Mouse (Mus musculus): ENCODE measurements around the gene Lingo1. TPM values are rescaled to one million over a fixed set of nuclear protein-coding genes. Genes with fewer than 3 reads are reported as not detected.

Lingo1 gene
- polyA plus RNA-seq, 1 experiment from 2014 or later, result 0.29 TPM

DNA sequence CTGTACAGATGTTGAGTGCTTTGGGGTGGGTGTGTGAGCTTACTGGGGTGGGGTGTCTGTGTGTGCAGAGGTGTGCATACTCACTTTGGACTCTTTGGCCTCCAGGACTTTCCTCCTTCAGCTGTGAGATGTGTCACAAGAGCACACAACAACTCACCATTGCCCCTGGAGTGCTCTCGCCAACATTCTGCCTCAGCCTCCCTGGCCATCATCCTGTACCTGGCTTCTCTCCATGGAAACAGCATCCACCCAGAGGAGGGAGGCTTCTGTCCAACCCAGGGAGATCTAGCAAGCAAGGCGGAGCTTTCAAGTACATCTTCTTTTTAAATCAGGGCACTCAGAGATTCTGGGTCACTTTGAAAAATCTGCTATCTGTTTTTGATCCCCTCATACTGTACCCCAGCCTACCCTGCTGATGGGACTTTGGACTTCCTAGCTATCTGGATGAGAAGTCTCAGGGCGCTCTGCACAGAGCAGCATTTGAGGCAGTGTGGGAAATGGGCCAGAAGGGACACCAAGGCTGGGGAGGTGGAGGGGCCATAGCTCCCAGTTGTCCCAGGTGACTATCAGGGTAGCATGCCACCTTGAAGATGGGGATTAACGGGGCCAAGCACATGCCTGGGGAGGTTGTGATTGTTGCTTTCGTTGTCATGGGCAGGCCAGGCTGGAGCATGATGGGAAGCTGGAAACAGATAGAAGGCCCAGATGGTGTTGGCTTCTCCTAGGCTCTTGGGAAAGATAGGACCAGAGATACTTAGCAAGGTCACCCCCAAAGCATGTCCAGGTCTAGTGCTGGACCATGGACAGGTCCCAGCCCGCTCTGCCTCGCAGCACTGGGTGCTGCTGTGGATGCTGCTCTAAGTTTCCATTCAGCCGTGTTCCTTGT, 184.1 kb downstream of the Lingo1 start:
- Histone ChIP-seq H3K4me1 (ENCODE audit: insufficient read depth) (no peaks in the 10 kb centered on the region), H3K27ac (ENCODE audit: low read depth) (no peak overlapping the region), H3K9me3 (ENCODE audit: low read length) (no peaks in the 10 kb centered on the region), H3K4me3 (ENCODE audit: low read depth, low read length) (no peak overlapping the region), H3K27me3 (ENCODE audit: insufficient read depth, low read length) (no peaks in the 10 kb centered on the region), H3K9ac (replicated peaks) (no peak overlapping the region), H3K4me2 (ENCODE audit: low read depth, low read length) (no peak overlapping the region), H3K36me3 (replicated peaks; ENCODE audit: insufficient read depth, low read length) (no peaks in the 10 kb centered on the region)
- ATAC-seq (no peak), DNase-seq (no peak)
- WGBS (ENCODE audit: insufficient replicate concordance), result 89% methylated on average over 8 of the region's 8 CpGs
- TF ChIP-seq CTCF (IDR thresholded peaks at IDR 0.05; ENCODE audit: low read depth) (no peak), EP300 (IDR thresholded peaks at IDR 0.05; ENCODE audit: low read depth) (no peak)

DNA sequence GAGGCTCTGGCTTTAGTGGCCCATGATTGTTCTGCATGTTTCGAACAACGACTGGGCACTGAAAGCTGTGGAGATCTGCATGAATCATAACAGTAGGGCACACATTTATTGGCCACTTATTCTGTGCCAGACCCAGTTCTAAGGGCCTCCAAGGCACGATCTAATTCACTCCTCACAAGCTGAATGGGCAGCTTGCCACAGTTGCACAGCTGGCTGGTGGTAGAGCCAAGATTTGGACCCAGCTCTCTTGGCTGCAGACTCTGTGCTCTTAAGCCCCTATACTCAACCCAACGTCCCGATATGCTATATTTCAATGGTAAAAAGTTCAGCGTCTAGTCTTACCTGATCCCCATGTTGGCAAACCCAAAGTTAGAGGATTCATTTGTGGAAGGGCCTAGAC, 185.3 kb downstream of the Lingo1 start:
- Histone ChIP-seq H3K9me3 (ENCODE audit: low read length) (no peaks in the 10 kb centered on the region), H3K27ac (ENCODE audit: low read depth) (no peak overlapping the region), H3K4me2 (ENCODE audit: low read depth, low read length) (no peak overlapping the region), H3K36me3 (replicated peaks; ENCODE audit: insufficient read depth, low read length) (no peaks in the 10 kb centered on the region), H3K27me3 (ENCODE audit: insufficient read depth, low read length) (no peaks in the 10 kb centered on the region), H3K9ac (replicated peaks) (no peak overlapping the region), H3K4me1 (ENCODE audit: insufficient read depth) (no peaks in the 10 kb centered on the region), H3K4me3 (ENCODE audit: low read depth, low read length) (no peak overlapping the region)
- 80% methylated on average over 6 of the region's 6 CpGs for WGBS (ENCODE audit: insufficient replicate concordance)
- no peak for ATAC-seq
- no peak for TF ChIP-seq CTCF (IDR thresholded peaks at IDR 0.05; ENCODE audit: low read depth)
- no peak for TF ChIP-seq EP300 (IDR thresholded peaks at IDR 0.05; ENCODE audit: low read depth)
- no peak for DNase-seq

DNA sequence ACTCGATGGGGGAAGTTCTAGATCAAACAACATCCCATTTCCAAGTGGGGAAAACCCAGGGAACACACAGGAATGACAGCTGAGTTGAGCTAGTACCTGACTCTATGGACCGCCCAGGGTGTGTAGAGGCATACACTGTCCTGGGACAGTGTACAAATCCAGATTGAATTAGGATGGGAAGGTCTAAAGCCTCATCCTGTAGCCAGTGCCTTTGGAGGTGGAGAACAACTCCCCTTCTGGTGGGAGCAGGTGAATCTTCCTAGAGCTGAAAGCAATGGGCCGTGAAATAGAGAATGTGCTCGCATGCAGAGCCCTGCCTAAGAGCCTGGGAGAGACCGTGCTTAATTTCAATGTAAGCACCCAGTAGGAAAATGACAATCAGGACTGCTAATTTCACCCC, 185.8 kb downstream of the Lingo1 start:
- WGBS (ENCODE audit: insufficient replicate concordance), result 76% methylated on average over 5 of the region's 5 CpGs
- Histone ChIP-seq H3K27me3 (ENCODE audit: insufficient read depth, low read length) (no peaks in the 10 kb centered on the region), H3K4me1 (ENCODE audit: insufficient read depth) (no peaks in the 10 kb centered on the region), H3K9me3 (ENCODE audit: low read length) (no peaks in the 10 kb centered on the region), H3K27ac (ENCODE audit: low read depth) (no peak overlapping the region), H3K36me3 (replicated peaks; ENCODE audit: insufficient read depth, low read length) (no peaks in the 10 kb centered on the region), H3K4me2 (ENCODE audit: low read depth, low read length) (no peak overlapping the region), H3K4me3 (ENCODE audit: low read depth, low read length) (no peak overlapping the region), H3K9ac (replicated peaks) (no peak overlapping the region)
- ATAC-seq (no peak), DNase-seq (no peak)
- no peak for TF ChIP-seq EP300 (IDR thresholded peaks at IDR 0.05; ENCODE audit: low read depth)
- no peak for TF ChIP-seq CTCF (IDR thresholded peaks at IDR 0.05; ENCODE audit: low read depth)

DNA sequence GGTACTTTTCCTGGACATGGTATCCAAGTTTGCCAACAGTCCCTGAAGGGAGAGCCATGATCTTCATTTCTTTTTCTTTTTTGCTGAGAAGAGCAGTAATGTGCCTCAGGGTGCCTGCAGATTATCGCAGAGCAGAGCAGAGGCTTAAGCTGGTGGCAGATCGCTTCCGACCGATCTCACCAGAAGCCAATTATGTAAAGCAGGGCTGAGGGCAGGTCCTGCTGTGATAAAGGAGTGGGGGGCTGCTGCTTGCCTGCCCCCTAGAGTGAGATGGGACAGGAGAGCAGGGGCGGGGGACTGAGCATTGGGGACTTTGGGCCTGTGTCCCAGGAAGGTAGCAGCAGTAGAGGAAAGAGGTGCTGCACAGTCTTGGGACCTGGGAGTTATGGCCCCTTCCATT, 186.8 kb downstream of the Lingo1 start:
- Histone ChIP-seq H3K4me3 (ENCODE audit: low read depth, low read length) (no peak overlapping the region), H3K27me3 (ENCODE audit: insufficient read depth, low read length) (no peaks in the 10 kb centered on the region), H3K4me1 (ENCODE audit: insufficient read depth) (peaks cover 6% of the 10 kb centered on the region), H3K36me3 (replicated peaks; ENCODE audit: insufficient read depth, low read length) (no peaks in the 10 kb centered on the region), H3K4me2 (ENCODE audit: low read depth, low read length) (no peak overlapping the region), H3K9ac (replicated peaks) (no peak overlapping the region), H3K27ac (ENCODE audit: low read depth) (no peak overlapping the region), H3K9me3 (ENCODE audit: low read length) (no peaks in the 10 kb centered on the region)
- WGBS (ENCODE audit: insufficient replicate concordance), result 41% methylated on average over 5 of the region's 5 CpGs
- no peak for DNase-seq
- ATAC-seq, result no peak
- no peak for TF ChIP-seq EP300 (IDR thresholded peaks at IDR 0.05; ENCODE audit: low read depth)
- no peak for TF ChIP-seq CTCF (IDR thresholded peaks at IDR 0.05; ENCODE audit: low read depth)

DNA sequence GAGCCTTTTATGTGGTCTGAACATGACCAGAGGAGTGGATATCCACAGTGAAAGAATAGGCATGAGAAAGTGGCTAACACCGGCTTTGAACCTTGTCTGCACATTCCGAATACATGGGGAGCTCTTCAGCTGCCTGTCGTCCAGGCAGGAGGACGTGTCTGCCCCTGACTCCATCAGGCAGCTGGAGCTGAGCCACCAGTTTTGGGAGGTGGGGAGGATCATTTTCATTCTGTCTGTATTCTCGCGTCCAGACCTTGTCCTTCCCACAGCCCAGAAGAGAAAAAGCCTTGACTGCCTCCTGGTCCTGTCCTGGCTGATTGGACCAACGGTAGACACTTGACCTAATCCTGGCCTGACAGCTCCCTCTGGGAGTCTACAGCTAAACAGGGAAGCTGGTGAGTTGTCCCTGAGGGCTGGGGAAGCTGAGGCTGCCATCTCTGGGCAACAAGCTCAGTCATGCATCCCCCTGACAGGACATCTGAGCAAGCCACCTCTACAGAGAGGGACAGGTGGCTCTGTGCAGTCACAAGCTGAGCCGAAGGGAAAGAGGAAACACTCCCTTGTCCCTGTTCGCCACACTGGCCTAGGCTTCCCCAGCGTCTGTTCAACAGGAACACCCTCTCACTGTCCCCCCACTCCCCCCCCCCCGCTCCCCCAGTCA, 187.4 kb downstream of the Lingo1 start:
- ATAC-seq (no peak), DNase-seq (no peak)
- H3K4me3 ChIP-seq (ENCODE audit: low read depth, low read length), result no peak overlapping the region
- H3K4me1 ChIP-seq (ENCODE audit: insufficient read depth), result peaks cover 6% of the 10 kb centered on the region
- TF ChIP-seq EP300 (IDR thresholded peaks at IDR 0.05; ENCODE audit: low read depth) (no peak), CTCF (IDR thresholded peaks at IDR 0.05; ENCODE audit: low read depth) (no peak)
- H3K4me2 ChIP-seq (ENCODE audit: low read depth, low read length), result no peak overlapping the region
- no peaks in the 10 kb centered on the region for H3K36me3 ChIP-seq (replicated peaks; ENCODE audit: insufficient read depth, low read length)
- WGBS (ENCODE audit: insufficient replicate concordance), result 34% methylated on average over 11 of the region's 11 CpGs
- H3K27me3 ChIP-seq (ENCODE audit: insufficient read depth, low read length), result no peaks in the 10 kb centered on the region
- H3K27ac ChIP-seq (ENCODE audit: low read depth), result no peak overlapping the region
- H3K9me3 ChIP-seq (ENCODE audit: low read length), result no peaks in the 10 kb centered on the region
- H3K9ac ChIP-seq (replicated peaks), result no peak overlapping the region

DNA sequence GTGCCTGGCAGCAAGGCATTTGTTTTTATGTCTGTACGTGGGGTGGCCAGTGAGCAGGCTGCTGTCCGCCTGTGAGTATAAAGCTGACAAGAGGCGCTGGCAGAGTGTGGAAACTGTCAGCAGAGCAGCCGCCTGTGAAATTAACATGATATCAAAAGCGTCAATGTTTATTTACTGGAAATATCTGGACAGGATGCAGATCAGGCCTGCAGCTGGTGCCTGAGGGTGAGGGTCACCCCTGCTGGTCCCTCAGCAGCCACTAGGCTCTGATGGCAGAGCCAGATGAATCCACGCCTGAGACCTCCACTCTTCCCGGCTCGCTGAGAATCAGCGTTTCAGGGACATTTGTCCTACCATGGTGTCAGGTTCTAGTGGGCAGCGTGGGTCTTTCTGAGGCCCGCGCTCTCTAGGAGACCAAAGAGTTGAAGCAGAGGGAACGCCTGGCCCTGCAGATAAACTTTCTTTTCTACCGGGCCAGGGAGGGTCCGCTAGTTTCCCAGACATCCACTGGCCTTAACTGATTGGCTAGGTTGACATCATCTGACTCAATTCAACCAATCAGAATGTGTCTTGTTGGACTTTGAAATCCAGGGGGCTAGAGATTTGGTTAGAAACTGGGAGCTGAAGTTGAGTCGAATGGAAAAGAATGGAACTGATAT, 190.1 kb downstream of the Lingo1 start:
- Histone ChIP-seq H3K4me3 (ENCODE audit: low read depth, low read length) (no peak overlapping the region), H3K4me1 (ENCODE audit: insufficient read depth) (peaks cover 6% of the 10 kb centered on the region), H3K27ac (ENCODE audit: low read depth) (no peak overlapping the region), H3K27me3 (ENCODE audit: insufficient read depth, low read length) (no peaks in the 10 kb centered on the region), H3K9me3 (ENCODE audit: low read length) (no peaks in the 10 kb centered on the region), H3K4me2 (ENCODE audit: low read depth, low read length) (peak overlapping the region; percentile 9; the same call in 1 of the 2 replicates), H3K9ac (replicated peaks) (no peak overlapping the region), H3K36me3 (replicated peaks; ENCODE audit: insufficient read depth, low read length) (no peaks in the 10 kb centered on the region)
- DNase-seq, result no peak
- TF ChIP-seq CTCF (IDR thresholded peaks at IDR 0.05; ENCODE audit: low read depth) (no peak), EP300 (IDR thresholded peaks at IDR 0.05; ENCODE audit: low read depth) (no peak)
- no peak for ATAC-seq
- 62% methylated on average over 16 of the region's 16 CpGs for WGBS (ENCODE audit: insufficient replicate concordance)

All from liver, postnatal 0 days (tissue).